Mouse (Mus musculus) liver, postnatal 0 days (tissue): ENCODE results near the gene Sbf2. TPM values are rescaled to one million over a fixed set of nuclear protein-coding genes. Genes with fewer than 3 reads are reported as not detected.

Source experiments
- ATAC-seq: fragments of 200-750 bp; cut with Nextera tagmentation; 2 replicates; pipeline ENCODE4 v1.8.0; 2017; ENCODE audit warnings: mild to moderate bottlenecking, moderate library complexity
- DNase-seq: peaks from one replicate; pipeline ENCODE4 v3.0.0-alpha.2; 2016
- H3K27ac ChIP-seq: fragments of 300-500 bp; sonication (generic); 2 replicates; pipeline ENCODE4 v1.5.1; 2014; ENCODE audit warnings: antibody characterized with exemption, moderate library complexity, mild to moderate bottlenecking, low read depth
- H3K27me3 ChIP-seq: fragments of 300-500 bp; sonication (generic); 2 replicates; pipeline ENCODE4 v1.6.1; 2014; ENCODE audit warnings: low read length, control low read depth, mixed read lengths; ENCODE audit not compliant: insufficient read depth
- H3K36me3 ChIP-seq: fragments of 300-500 bp; sonication (generic); replicated peaks from 2 replicates; pipeline ENCODE4 v1.6.1; 2014; ENCODE audit warnings: mild to moderate bottlenecking, control low read depth, low read length, moderate library complexity, mixed read lengths; ENCODE audit not compliant: insufficient read depth
- H3K4me1 ChIP-seq: fragments of 300-500 bp; sonication (generic); 2 replicates; pipeline ENCODE4 v1.6.1; 2014; ENCODE audit warnings: antibody characterized with exemption, mild to moderate bottlenecking, control low read depth; ENCODE audit not compliant: insufficient read depth
- H3K4me2 ChIP-seq: fragments of 300-500 bp; sonication (generic); 2 replicates; pipeline ENCODE4 v1.6.1; 2014; ENCODE audit warnings: low read depth, mild to moderate bottlenecking, low read length, moderate library complexity, mixed read lengths
- H3K4me3 ChIP-seq: fragments of 300-500 bp; sonication (generic); 2 replicates; pipeline ENCODE4 v1.5.1; 2014; ENCODE audit warnings: low read depth, low read length
- H3K9ac ChIP-seq: fragments of 300-500 bp; sonication (generic); replicated peaks from 2 replicates; pipeline ENCODE4 v1.6.1; 2014; ENCODE audit warnings: mild to moderate bottlenecking, moderate library complexity
- H3K9me3 ChIP-seq: fragments of 300-500 bp; sonication (generic); 2 replicates; pipeline ENCODE4 v1.6.1; 2016; ENCODE audit warnings: mild to moderate bottlenecking, control low read depth, low read length, mixed read lengths
- CTCF ChIP-seq: sonication (generic); IDR thresholded peaks from 2 replicates; pipeline ENCODE4 v1.5.1; 2016; ENCODE audit warnings: antibody characterized with exemption, low read depth
- EP300 ChIP-seq: IDR thresholded peaks from 2 replicates; pipeline ENCODE4 v1.6.1; 2016; ENCODE audit warnings: antibody characterized with exemption, low read depth, mild to moderate bottlenecking
- WGBS: fragments of 180-500 bp; shearing (Covaris S2); extraction: QIAGEN DNeasy Blood & Tissue Kit; methylation state at CpG from one replicate; pipeline ENCODE4 v1.1.7; 2014; ENCODE audit not compliant: insufficient replicate concordance; 5-methylcytosine and 5-hydroxymethylcytosine counted together
- polyA plus RNA-seq: library from polyadenylated mRNA; unstranded; fragments of >200 nt; fragmentation: Nextera tagmentation; extraction: Ambion mirVana; gene quantifications from 2 replicates; pipeline ENCODE4 v1.2.1, GENCODE M21; 2015

Gene Sbf2
- polyA plus RNA-seq, 1 experiment from 2014 or later: 5.9 TPM

DNA sequence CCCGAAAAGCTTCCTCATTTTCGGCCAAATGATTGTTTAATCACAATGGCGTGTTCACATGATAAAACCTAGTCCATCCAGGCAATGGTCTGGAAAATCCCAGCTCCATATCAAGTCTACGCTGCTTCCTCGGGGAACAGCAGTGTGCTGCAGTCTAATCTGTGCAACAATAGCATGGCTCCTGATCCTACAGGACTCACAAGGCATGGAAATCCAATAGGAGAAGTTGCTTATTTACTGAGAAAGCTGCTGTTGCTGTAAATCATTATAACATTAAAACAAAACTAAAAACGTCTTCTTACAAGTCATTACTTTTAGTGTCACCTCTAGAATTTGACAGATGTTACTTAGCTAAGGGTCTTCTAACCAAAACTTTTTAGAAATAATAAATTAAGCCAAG, 143.7 kb downstream of the Sbf2 start:
- DNase-seq (no peak), ATAC-seq (no peak)
- H3K36me3 ChIP-seq: no peaks in the 10 kb centered on the region
- no peaks in the 10 kb centered on the region for H3K9me3 ChIP-seq
- H3K4me3 ChIP-seq: no peak overlapping the region
- H3K27me3 ChIP-seq: no peaks in the 10 kb centered on the region
- no peaks in the 10 kb centered on the region for H3K4me1 ChIP-seq
- no peak overlapping the region for H3K9ac ChIP-seq
- H3K4me2 ChIP-seq: no peak overlapping the region
- H3K27ac ChIP-seq: no peak overlapping the region
- 64% methylated on average over 6 of the region's 6 CpGs for WGBS
- TF ChIP-seq EP300: no peak
- no peak for TF ChIP-seq CTCF

DNA sequence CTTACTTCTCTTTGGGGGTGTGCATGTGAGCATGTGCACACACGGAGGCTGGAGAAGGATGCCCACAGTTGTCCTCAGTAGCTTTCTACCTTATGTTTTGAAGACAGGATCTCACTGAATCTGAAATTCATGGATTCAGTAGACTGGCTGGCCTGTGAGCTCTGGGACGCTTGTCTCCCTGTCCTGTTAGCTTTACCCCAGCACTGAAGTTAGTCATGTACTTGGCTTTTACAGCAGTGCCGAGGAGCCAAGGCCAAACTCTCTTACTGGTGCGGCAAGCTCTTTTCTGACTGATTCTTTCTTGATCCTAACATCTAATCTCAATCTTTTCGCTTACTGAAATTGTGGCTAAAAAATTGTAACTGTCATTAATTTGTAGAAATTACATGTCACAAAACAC, 151.3 kb downstream of the Sbf2 start:
- TF ChIP-seq CTCF: no peak
- TF ChIP-seq EP300: no peak
- ATAC-seq (no peak), DNase-seq (no peak)
- H3K27ac ChIP-seq: no peak overlapping the region
- H3K4me2 ChIP-seq: no peak overlapping the region
- no peaks in the 10 kb centered on the region for H3K27me3 ChIP-seq
- H3K4me3 ChIP-seq: no peak overlapping the region
- H3K36me3 ChIP-seq: no peaks in the 10 kb centered on the region; the same call in 1 of the 2 replicates
- 76% methylated on average over 5 of the region's 5 CpGs for WGBS
- no peak overlapping the region for H3K9ac ChIP-seq
- no peaks in the 10 kb centered on the region for H3K4me1 ChIP-seq
- H3K9me3 ChIP-seq: no peaks in the 10 kb centered on the region

- 8% methylated on average over 4 of the region's 4 CpGs for WGBS
- Histone ChIP-seq H3K36me3 (no peaks in the 10 kb centered on the region), H3K4me2 (no peak overlapping the region), H3K27me3 (no peaks in the 10 kb centered on the region), H3K9me3 (no peaks in the 10 kb centered on the region), H3K9ac (no peak overlapping the region), H3K4me3 (no peak overlapping the region), H3K4me1 (no peaks in the 10 kb centered on the region), H3K27ac (no peak overlapping the region)
- TF ChIP-seq EP300 (no peak), CTCF (peak; percentile 82)
- no peak for ATAC-seq
- DNase-seq: peak; percentile 34
These were observed 182.4 kb downstream of the Sbf2 start for GRCm38 (mm10) chr7:110432301-110432700.

DNA sequence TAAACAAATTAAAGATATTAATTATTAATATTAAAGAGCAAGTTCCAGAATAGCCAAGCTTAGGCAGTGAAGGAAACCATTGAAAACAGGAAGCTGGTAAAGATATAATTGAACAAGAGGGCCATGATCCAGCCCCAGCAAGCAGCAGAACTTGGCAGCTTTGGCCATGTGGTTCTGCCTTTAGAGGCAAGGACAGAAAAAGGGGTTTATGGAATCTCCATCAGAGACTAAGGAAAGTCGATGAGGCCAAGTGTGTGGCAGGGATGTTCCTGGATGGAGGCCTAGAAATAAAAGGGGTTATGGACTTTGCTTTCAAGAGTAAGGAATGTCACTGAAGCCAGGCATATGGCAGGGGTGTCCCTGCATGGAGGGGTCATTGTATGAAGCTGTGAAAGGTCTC, 198.4 kb downstream of the Sbf2 start:
- 73% methylated on average over 1 of the region's 1 CpGs for WGBS
- H3K9ac ChIP-seq: no peak overlapping the region
- H3K4me3 ChIP-seq: no peak overlapping the region
- no peak overlapping the region for H3K27ac ChIP-seq
- no peak overlapping the region for H3K4me2 ChIP-seq
- no peak for TF ChIP-seq EP300
- H3K4me1 ChIP-seq: no peaks in the 10 kb centered on the region
- no peaks in the 10 kb centered on the region for H3K27me3 ChIP-seq
- H3K36me3 ChIP-seq: peaks cover 14% of the 10 kb centered on the region; the same call in 1 of the 2 replicates
- H3K9me3 ChIP-seq: no peaks in the 10 kb centered on the region
- DNase-seq: no peak
- ATAC-seq: no peak

GRCm38 (mm10) chr7:110414276-110414675, 200.4 kb downstream of the Sbf2 start:
- Histone ChIP-seq H3K9me3 (no peaks in the 10 kb centered on the region), H3K4me3 (no peak overlapping the region), H3K4me1 (no peaks in the 10 kb centered on the region), H3K9ac (no peak overlapping the region), H3K27ac (no peak overlapping the region), H3K4me2 (no peak overlapping the region), H3K27me3 (no peaks in the 10 kb centered on the region), H3K36me3 (peaks cover 12% of the 10 kb centered on the region; the same call in 1 of the 2 replicates)
- no peak for ATAC-seq
- WGBS: 79% methylated on average over 5 of the region's 5 CpGs
- DNase-seq: no peak
- TF ChIP-seq CTCF (no peak), EP300 (no peak)

GRCm38 (mm10) chr7:110402092-110402491, 212.6 kb downstream of the Sbf2 start:
- no peak overlapping the region for H3K4me3 ChIP-seq
- WGBS: 74% methylated on average over 1 of the region's 1 CpGs
- no peaks in the 10 kb centered on the region for H3K9me3 ChIP-seq
- H3K27me3 ChIP-seq: no peaks in the 10 kb centered on the region
- H3K27ac ChIP-seq: no peak overlapping the region
- no peak for DNase-seq
- no peak overlapping the region for H3K4me2 ChIP-seq
- no peaks in the 10 kb centered on the region for H3K4me1 ChIP-seq
- no peak overlapping the region for H3K9ac ChIP-seq
- no peak for ATAC-seq
- peaks cover 2% of the 10 kb centered on the region; the same call in 1 of the 2 replicates for H3K36me3 ChIP-seq
- TF ChIP-seq CTCF (no peak), EP300 (no peak)

DNA sequence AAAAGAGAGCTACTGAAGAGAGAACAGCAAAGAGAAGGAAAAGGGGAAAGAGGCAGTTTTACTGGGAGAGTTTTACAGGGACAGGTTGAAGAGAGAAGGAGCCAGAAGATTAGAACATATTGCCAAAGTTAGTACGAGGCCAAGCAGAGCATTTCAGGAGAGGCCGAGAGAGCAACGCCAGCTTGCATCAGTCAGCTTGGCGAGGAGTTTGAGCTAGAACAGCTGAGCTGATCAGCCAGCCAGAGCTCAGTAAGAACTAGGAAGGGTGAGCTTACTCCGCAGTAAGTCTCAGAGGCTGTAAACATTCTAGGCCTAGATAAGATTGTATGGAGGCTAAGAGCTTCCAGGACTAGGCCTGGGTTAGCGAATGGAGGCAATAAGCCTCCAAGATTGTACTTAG, 222.1 kb downstream of the Sbf2 start:
- H3K27me3 ChIP-seq: no peaks in the 10 kb centered on the region
- H3K9me3 ChIP-seq: no peaks in the 10 kb centered on the region
- ATAC-seq (no peak), DNase-seq (no peak)
- no peaks in the 10 kb centered on the region for H3K36me3 ChIP-seq
- H3K27ac ChIP-seq: no peak overlapping the region
- TF ChIP-seq CTCF (no peak), EP300 (no peak)
- H3K4me3 ChIP-seq: no peak overlapping the region
- 0 out of 2 replicates have a peak, but pooled peaks cover 2% of the 10 kb centered on the region for H3K4me1 ChIP-seq
- no peak overlapping the region for H3K9ac ChIP-seq
- WGBS: 80% methylated on average over 6 of the region's 6 CpGs
- H3K4me2 ChIP-seq: no peak overlapping the region
